Comparison of ENCODE assay signal across 23 mouse cellular contexts in genomic region chr4:140427039-140427438, GRCm38 (mm10).
A peak's percentile ranks its signal among the peaks of the same experiment; 100 is the strongest.
DNase-seq lines count a peak whose midpoint lies in the region; ATAC-seq and TF ChIP-seq lines count a peak whose summit lies in the region.
"Had no signal": no experiment of that assay in that cellular context is flagged by ENCODE, and none has a peak within 500 bp of the region (broad histone marks: within the 10 kb centered on the region; RNA-seq: fewer than 3 reads in every experiment).

No protein-coding gene starts in this region.

- DNase-seq in heart, adult 2 months = no peak
- DNase-seq in heart, adult 9 months (ENCODE audit: low spot score in 2 of 2) = no peak
- no peak for DNase-seq in layer of hippocampus, adult 2 months (ENCODE audit: low spot score in 2 of 2)
- DNase-seq in layer of hippocampus, adult 18-20 months (ENCODE audit: low spot score in 2 of 2) = no peak
- DNase-seq in midbrain, postnatal 0 days (ENCODE audit: low spot score) = no peak
- DNase-seq in midbrain, embryonic 14.5 days = no peak
- DNase-seq in neural tube, embryonic 10.5 days (ENCODE audit: extremely low spot score, low spot score) = no peak
- DNase-seq: adrenal gland, adult 2 months; gastrocnemius, postnatal 14 days; heart, adult 18-20 months; heart, postnatal 4 days; kidney, adult 18-20 months; lung, postnatal 36 days; retina, postnatal 1 day; thymus, postnatal 25 days had no signal

- no peak overlapping the region for H3K4me2 ChIP-seq in midbrain, postnatal 0 days (ENCODE audit: low read depth, low read length, poor library complexity, severe bottlenecking)
- H3K4me2 ChIP-seq in midbrain, embryonic 14.5 days (ENCODE audit: low read length) = no peak overlapping the region
- H3K4me2 ChIP-seq: embryonic facial prominence, embryonic 12.5 days; forebrain, embryonic 13.5 days; heart, embryonic 15.5 days; liver, embryonic 15.5 days had no signal

- H3K27me3 ChIP-seq in heart, adult 2 months (ENCODE audit: control insufficient read depth, insufficient read depth, low read length) = no peaks in the 10 kb centered on the region
- H3K27me3 ChIP-seq in midbrain, postnatal 0 days (ENCODE audit: insufficient read depth, low read length) = no peaks in the 10 kb centered on the region
- H3K27me3 ChIP-seq in midbrain, embryonic 14.5 days (ENCODE audit: control insufficient read depth, insufficient read depth, low read length) = no peaks in the 10 kb centered on the region
- H3K27me3 ChIP-seq: embryonic facial prominence, embryonic 12.5 days; forebrain, embryonic 13.5 days; heart, embryonic 15.5 days; liver, embryonic 15.5 days had no signal

- H3K36me3 ChIP-seq in heart, adult 2 months (ENCODE audit: control insufficient read depth, insufficient read depth, low read length) = no peaks in the 10 kb centered on the region
- H3K36me3 ChIP-seq in midbrain, postnatal 0 days (ENCODE audit: insufficient read depth, low read length) = no peaks in the 10 kb centered on the region
- no peaks in the 10 kb centered on the region for H3K36me3 ChIP-seq in midbrain, embryonic 14.5 days (ENCODE audit: control insufficient read depth, insufficient read depth, low read length)
- H3K36me3 ChIP-seq: embryonic facial prominence, embryonic 12.5 days; heart, embryonic 15.5 days; limb, embryonic 10.5 days; liver, embryonic 15.5 days had no signal

- no peaks in the 10 kb centered on the region for H3K4me1 ChIP-seq in heart, adult 2 months (ENCODE audit: control insufficient read depth, insufficient read depth, low read length)
- H3K4me1 ChIP-seq in midbrain, postnatal 0 days (ENCODE audit: insufficient read depth, low read length) = 0 out of 2 replicates have a peak, but pooled peaks cover 6% of the 10 kb centered on the region
- no peaks in the 10 kb centered on the region for H3K4me1 ChIP-seq in midbrain, embryonic 14.5 days (ENCODE audit: control insufficient read depth, insufficient read depth, low read length)
- H3K4me1 ChIP-seq: embryonic facial prominence, embryonic 12.5 days; forebrain, embryonic 13.5 days had no signal

- no peaks in the 10 kb centered on the region for H3K79me2 ChIP-seq in heart, adult 2 months (replicated peaks; ENCODE audit: control insufficient read depth, insufficient read depth, low read length)

- H3K9me3 ChIP-seq in midbrain, postnatal 0 days (ENCODE audit: low read length) = no peaks in the 10 kb centered on the region; the same call in 1 of the 2 replicates
- H3K9me3 ChIP-seq in midbrain, embryonic 14.5 days (ENCODE audit: control insufficient read depth, low read length) = no peaks in the 10 kb centered on the region
- H3K9me3 ChIP-seq: embryonic facial prominence, embryonic 12.5 days; forebrain, embryonic 13.5 days; heart, embryonic 15.5 days; limb, embryonic 10.5 days; liver, embryonic 15.5 days had no signal

- ATAC-seq in midbrain, postnatal 0 days (ENCODE audit: low FRiP score) = no peak
- no peak for ATAC-seq in midbrain, embryonic 14.5 days (ENCODE audit: low FRiP score, low TSS enrichment)
- ATAC-seq: forebrain, embryonic 13.5 days; hindbrain, embryonic 16.5 days; midbrain, embryonic 16.5 days had no signal

- no peak overlapping the region for H3K27ac ChIP-seq in heart, adult 2 months
- H3K27ac ChIP-seq in layer of hippocampus, adult 2 months = no peak overlapping the region
- H3K27ac ChIP-seq in midbrain, postnatal 0 days (ENCODE audit: low read depth, low read length) = no peak overlapping the region
- H3K27ac ChIP-seq in midbrain, embryonic 14.5 days (replicated peaks; ENCODE audit: low read depth, low read length) = no peak overlapping the region
- H3K27ac ChIP-seq: embryonic facial prominence, embryonic 12.5 days; forebrain, embryonic 13.5 days; heart, embryonic 15.5 days; limb, embryonic 10.5 days; liver, embryonic 15.5 days had no signal

- H3K4me3 ChIP-seq in heart, adult 2 months = no peak overlapping the region
- no peak overlapping the region for H3K4me3 ChIP-seq in layer of hippocampus, adult 2 months
- H3K4me3 ChIP-seq in midbrain, postnatal 0 days (ENCODE audit: low read depth, low read length) = no peak overlapping the region
- H3K4me3 ChIP-seq in midbrain, embryonic 14.5 days (replicated peaks; ENCODE audit: low read depth, low read length) = no peak overlapping the region
- H3K4me3 ChIP-seq: embryonic facial prominence, embryonic 12.5 days; erythroblast, embryonic 14.5 days; forebrain, embryonic 13.5 days; heart, embryonic 15.5 days; limb, embryonic 10.5 days; liver, embryonic 15.5 days had no signal

- intact Hi-C loops in heart, adult 2 months (cut with DNase I) = no loop called here

- TF ChIP-seq POLR2A in heart, adult 2 months (IDR thresholded peaks at IDR 0.05; ENCODE audit: insufficient read depth, low read depth, low read length) = no peak

- TF ChIP-seq CTCF in heart, adult 2 months (IDR thresholded peaks at IDR 0.05) = peak; percentile 19; the same call in 1 of the 2 replicates
- peak; percentile 53 for TF ChIP-seq CTCF in layer of hippocampus, adult 2 months (conservative IDR thresholded peaks at IDR 0.05)
- TF ChIP-seq CTCF in midbrain, postnatal 0 days (IDR thresholded peaks at IDR 0.05) = peak; percentile 45

- TF ChIP-seq EP300 in heart, adult 2 months (IDR thresholded peaks at IDR 0.05; ENCODE audit: insufficient read depth, low read depth, low read length) = no peak

- no peak overlapping the region for H3K9ac ChIP-seq in heart, adult 2 months (ENCODE audit: low read depth, low read length)
- no peak overlapping the region for H3K9ac ChIP-seq in midbrain, postnatal 0 days (replicated peaks; ENCODE audit: low read length, poor library complexity, severe bottlenecking)
- H3K9ac ChIP-seq in midbrain, embryonic 14.5 days (replicated peaks; ENCODE audit: low read length) = no peak overlapping the region
- H3K9ac ChIP-seq: embryonic facial prominence, embryonic 12.5 days; forebrain, embryonic 13.5 days; heart, embryonic 15.5 days; liver, embryonic 15.5 days had no signal

- WGBS in heart, adult 2 months = 81% methylated on average over 3 of the region's 3 CpGs
- WGBS in midbrain, postnatal 0 days = 79% methylated on average over 3 of the region's 3 CpGs
- 77% methylated on average over 3 of the region's 3 CpGs for WGBS in midbrain, embryonic 14.5 days
